Mouse (Mus musculus) yolk sac, embryonic 10.5 days (tissue): ENCODE data around the gene Ap1s3.
A peak's percentile ranks its signal among the peaks of the same experiment; 100 is the strongest.

Experiments used
- DNase-seq: peaks from one replicate; pipeline ENCODE4 v3.0.0-alpha.2; 2017; ENCODE audit warnings: low spot score

The Ap1s3 gene

GRCm38 (mm10) chr1:79671543-79672337 lies at the start of gene Ap1s3:
TSS of gene Ap1s3 (minus strand) at chr1:79671972.
- DNase-seq, result peak; percentile 81

- DNase-seq, result no peak
Observed at GRCm38 (mm10) chr1:79714152-79714923, 42.6 kb upstream of the Ap1s3 start.

GRCm38 (mm10) chr1:79713081-79713480 lies 41.3 kb upstream of the Ap1s3 start:
- DNase-seq, result no peak

GRCm38 (mm10) chr1:79711147-79712126 lies 39.7 kb upstream of the Ap1s3 start:
- DNase-seq, result no peak

GRCm38 (mm10) chr1:79710678-79711077 lies 38.9 kb upstream of the Ap1s3 start:
- no peak for DNase-seq

GRCm38 (mm10) chr1:79710216-79710615 lies 38.4 kb upstream of the Ap1s3 start:
- no peak for DNase-seq

- DNase-seq, result no peak
Observed at GRCm38 (mm10) chr1:79707383-79707782, 35.6 kb upstream of the Ap1s3 start.

- no peak for DNase-seq
Observed at GRCm38 (mm10) chr1:79706707-79707106, 34.9 kb upstream of the Ap1s3 start.

- DNase-seq, result no peak
Observed at GRCm38 (mm10) chr1:79704672-79705071, 32.9 kb upstream of the Ap1s3 start.

- DNase-seq, result no peak
Observed at GRCm38 (mm10) chr1:79703520-79703919, 31.7 kb upstream of the Ap1s3 start.

GRCm38 (mm10) chr1:79698506-79698905 lies 26.7 kb upstream of the Ap1s3 start:
- DNase-seq, result no peak

GRCm38 (mm10) chr1:79697382-79697781 lies 25.6 kb upstream of the Ap1s3 start:
- DNase-seq, result no peak

GRCm38 (mm10) chr1:79696933-79697332 lies 25.2 kb upstream of the Ap1s3 start:
- no peak for DNase-seq

GRCm38 (mm10) chr1:79692482-79692881 lies 20.7 kb upstream of the Ap1s3 start:
- no peak for DNase-seq

- no peak for DNase-seq
Observed at GRCm38 (mm10) chr1:79687254-79687653, 15.5 kb upstream of the Ap1s3 start.

GRCm38 (mm10) chr1:79684027-79684426 lies 12.3 kb upstream of the Ap1s3 start:
- DNase-seq, result no peak

- DNase-seq, result no peak
Observed at GRCm38 (mm10) chr1:79682936-79683335, 11.2 kb upstream of the Ap1s3 start.

- no peak for DNase-seq
Observed at GRCm38 (mm10) chr1:79680777-79681176, 9.0 kb upstream of the Ap1s3 start.

- no peak for DNase-seq
Observed at GRCm38 (mm10) chr1:79678117-79678684, 6.4 kb upstream of the Ap1s3 start.

- DNase-seq, result no peak
Observed at GRCm38 (mm10) chr1:79675716-79676115, 3.9 kb upstream of the Ap1s3 start.

- DNase-seq, result no peak
Observed at GRCm38 (mm10) chr1:79671196-79671542, 603 bp downstream of the Ap1s3 start.
